Mouse (Mus musculus) embryonic facial prominence, embryonic 14.5 days (tissue): ENCODE measurements around the gene Zbtb26. TPM values are rescaled to one million over a fixed set of nuclear protein-coding genes. Genes with fewer than 3 reads are reported as not detected.

Experiments
- ATAC-seq: fragments of 200-750 bp; cut with Nextera tagmentation; 2 replicates; pipeline ENCODE4 v1.8.0; 2017; ENCODE audit warnings: low read depth, moderate number of reproducible peaks, moderate TSS enrichment
- DNase-seq: peaks from one replicate; pipeline ENCODE4 v3.0.0-alpha.2; 2015; ENCODE audit warnings: low spot score
- H3K27ac ChIP-seq: fragments of 300-500 bp; sonication (generic); replicated peaks from 2 replicates; pipeline ENCODE4 v1.5.1; 2014; ENCODE audit warnings: low read depth, mild to moderate bottlenecking, low read length, moderate library complexity
- H3K27me3 ChIP-seq: fragments of 300-500 bp; sonication (generic); replicated peaks from 2 replicates; pipeline ENCODE4 v1.6.1; 2014; ENCODE audit warnings: low read length; ENCODE audit not compliant: control insufficient read depth, insufficient read depth
- H3K36me3 ChIP-seq: fragments of 300-500 bp; sonication (generic); 2 replicates; pipeline ENCODE4 v1.6.1; 2014; ENCODE audit warnings: low read length, mixed read lengths; ENCODE audit not compliant: control insufficient read depth, insufficient read depth
- H3K4me1 ChIP-seq: fragments of 300-500 bp; sonication (generic); 2 replicates; pipeline ENCODE4 v1.6.1; 2014; ENCODE audit warnings: antibody characterized with exemption, low read length; ENCODE audit not compliant: control insufficient read depth, insufficient read depth
- H3K4me2 ChIP-seq: fragments of 300-500 bp; sonication (generic); 2 replicates; pipeline ENCODE4 v1.6.1; 2014; ENCODE audit warnings: low read depth, mild to moderate bottlenecking, low read length, moderate library complexity, mixed read lengths
- H3K4me3 ChIP-seq: fragments of 300-500 bp; sonication (generic); 2 replicates; pipeline ENCODE4 v1.5.1; 2014; ENCODE audit warnings: low read depth, mild to moderate bottlenecking, low read length
- H3K9ac ChIP-seq: fragments of 300-500 bp; sonication (generic); 2 replicates; pipeline ENCODE4 v1.6.1; 2014; ENCODE audit warnings: low read depth, mild to moderate bottlenecking, low read length, moderate library complexity, mixed read lengths
- H3K9me3 ChIP-seq: fragments of 300-500 bp; sonication (generic); 2 replicates; pipeline ENCODE4 v1.6.1; 2016; ENCODE audit warnings: low read length; ENCODE audit not compliant: control insufficient read depth
- WGBS: fragments of 180-500 bp; shearing (Covaris S2); extraction: QIAGEN DNeasy Blood & Tissue Kit; methylation state at CpG from one replicate; pipeline ENCODE4 v1.1.7; 2014; 5-methylcytosine and 5-hydroxymethylcytosine counted together
- polyA plus RNA-seq: library from polyadenylated mRNA; unstranded; fragments of >200 nt; fragmentation: Nextera tagmentation; extraction: Ambion mirVana; gene quantifications from 2 replicates; pipeline ENCODE4 v1.2.1, GENCODE M21; 2014

Zbtb26 gene
- polyA plus RNA-seq, 1 experiment from 2014 or later: 6.2 TPM

- Histone ChIP-seq H3K4me2 (no peak overlapping the region), H3K9me3 (no peaks in the 10 kb centered on the region), H3K36me3 (no peaks in the 10 kb centered on the region; the same call in 1 of the 2 replicates), H3K4me3 (no peak overlapping the region), H3K9ac (no peak overlapping the region), H3K27me3 (no peaks in the 10 kb centered on the region), H3K4me1 (no peaks in the 10 kb centered on the region), H3K27ac (no peak overlapping the region)
- DNase-seq (no peak), ATAC-seq (no peak)
- 96% methylated on average over 4 of the region's 4 CpGs for WGBS
Observed at GRCm38 (mm10) chr2:37460707-37461106, 17.8 kb upstream of the Zbtb26 start.

DNA sequence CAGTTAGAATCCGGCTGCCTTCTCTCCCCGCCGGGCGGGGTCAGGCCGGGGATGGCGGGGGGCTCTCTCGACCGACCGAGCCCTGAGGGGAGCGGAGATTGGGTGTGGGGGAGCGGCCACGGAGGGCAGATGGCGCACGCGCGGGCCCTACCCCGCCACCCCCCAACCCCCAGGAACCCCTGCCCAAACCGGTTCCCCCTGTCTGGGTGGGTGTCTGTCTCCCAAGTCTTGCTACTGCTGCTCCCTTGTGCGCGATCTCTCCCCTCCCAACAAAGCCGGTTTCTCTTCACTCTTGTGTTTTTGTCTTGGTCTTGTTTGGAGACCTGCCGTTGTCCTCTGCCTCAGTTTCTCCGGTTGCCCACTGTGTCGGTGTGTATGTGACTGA lies 9.4 kb upstream of the Zbtb26 start:
- H3K4me1 ChIP-seq: peaks cover 6% of the 10 kb centered on the region
- peak overlapping the region; percentile 84 for H3K27ac ChIP-seq
- H3K4me3 ChIP-seq: peak overlapping the region; percentile 77
- H3K9me3 ChIP-seq: no peaks in the 10 kb centered on the region
- H3K9ac ChIP-seq: peak overlapping the region; percentile 89
- peak; percentile 91 for ATAC-seq
- peak overlapping the region; percentile 83 for H3K4me2 ChIP-seq
- H3K27me3 ChIP-seq: no peaks in the 10 kb centered on the region
- 1% methylated on average over 6 of the region's 24 CpGs for WGBS
- H3K36me3 ChIP-seq: no peaks in the 10 kb centered on the region
- DNase-seq: peak; percentile 73

GRCm38 (mm10) chr2:37451667-37452375 lies 8.9 kb upstream of the Zbtb26 start:
- Histone ChIP-seq H3K4me3 (peak overlapping the region; percentile 77), H3K4me1 (peaks cover 6% of the 10 kb centered on the region), H3K27me3 (no peaks in the 10 kb centered on the region), H3K27ac (peak overlapping the region; percentile 84), H3K9me3 (no peaks in the 10 kb centered on the region), H3K9ac (peak overlapping the region; percentile 89), H3K36me3 (0 out of 2 replicates have a peak, but pooled peaks cover 4% of the 10 kb centered on the region), H3K4me2 (peak overlapping the region; percentile 83)
- ATAC-seq (peak; percentile 99), DNase-seq (peak; percentile 97)
- 13% methylated on average over 26 of the region's 44 CpGs for WGBS

GRCm38 (mm10) chr2:37431609-37432008 lies 11.3 kb downstream of the Zbtb26 start:
- Histone ChIP-seq H3K9me3 (no peaks in the 10 kb centered on the region), H3K9ac (peak overlapping the region; percentile 86), H3K27ac (peak overlapping the region; percentile 96), H3K4me2 (peak overlapping the region; percentile 88), H3K27me3 (no peaks in the 10 kb centered on the region), H3K4me1 (peaks cover 9% of the 10 kb centered on the region), H3K4me3 (peak overlapping the region; percentile 88), H3K36me3 (peaks cover 44% of the 10 kb centered on the region)
- DNase-seq (no peak), ATAC-seq (peak; percentile 12; the same call in 1 of the 2 replicates)
- WGBS: 28% methylated on average over 7 of the region's 7 CpGs

GRCm38 (mm10) chr2:37430593-37431464 lies 12.1 kb downstream of the Zbtb26 start:
- H3K9me3 ChIP-seq: no peaks in the 10 kb centered on the region
- peak; percentile 95 for ATAC-seq
- WGBS: 0% methylated on average over 38 of the region's 38 CpGs
- H3K4me3 ChIP-seq: peak overlapping the region; percentile 88
- H3K36me3 ChIP-seq: peaks cover 36% of the 10 kb centered on the region
- H3K4me1 ChIP-seq: peaks cover 9% of the 10 kb centered on the region
- DNase-seq: peak; percentile 97
- no peaks in the 10 kb centered on the region for H3K27me3 ChIP-seq
- peak overlapping the region; percentile 86 for H3K9ac ChIP-seq
- peak overlapping the region; percentile 96 for H3K27ac ChIP-seq
- H3K4me2 ChIP-seq: peak overlapping the region; percentile 88

- no peaks in the 10 kb centered on the region for H3K9me3 ChIP-seq
- DNase-seq: no peak
- H3K27me3 ChIP-seq: no peaks in the 10 kb centered on the region
- no peak for ATAC-seq
- H3K27ac ChIP-seq: no peak overlapping the region
- H3K4me3 ChIP-seq: no peak overlapping the region
- no peak overlapping the region for H3K9ac ChIP-seq
- 58% methylated on average over 3 of the region's 3 CpGs for WGBS
- peaks cover 15% of the 10 kb centered on the region for H3K36me3 ChIP-seq
- no peak overlapping the region for H3K4me2 ChIP-seq
- H3K4me1 ChIP-seq: 0 out of 2 replicates have a peak, but pooled peaks cover 10% of the 10 kb centered on the region
Observed at GRCm38 (mm10) chr2:37423671-37424070, 19.3 kb downstream of the Zbtb26 start.

- Histone ChIP-seq H3K4me3 (peak within 1 kb of the TSS; percentile 92), H3K4me1 (0 out of 2 replicates have a peak, but pooled peaks cover 10% of the 10 kb centered on the region)
- under 1% methylated on average over 44 of the region's 75 CpGs for WGBS
Observed at GRCm38 (mm10) chr2:37422306-37423304, 20.3 kb downstream of the Zbtb26 start, which contains the start of gene Rc3h2. Gene Rc3h2, minus strand, starts transcription at chr2:37422903.

More at GRCm38 (mm10) chr2:37422306-37423304, 20.3 kb downstream of the Zbtb26 start, which contains the start of gene Rc3h2:
- Histone ChIP-seq H3K36me3 (peaks cover 8% of the 10 kb centered on the region), H3K9ac (peak within 1 kb of the TSS; percentile 97), H3K27ac (peak within 1 kb of the TSS; percentile 95), H3K27me3 (no peaks in the 10 kb centered on the region), H3K4me2 (peak within 1 kb of the TSS; percentile 77), H3K9me3 (no peaks in the 10 kb centered on the region)
- DNase-seq: peak; percentile 98
- peak; percentile 99 for ATAC-seq
